Mouse (Mus musculus) forebrain, embryonic 12.5 days (tissue): ENCODE data around the gene Rgp1. TPM values are rescaled to one million over a fixed set of nuclear protein-coding genes. Genes with fewer than 3 reads are reported as not detected.
A peak's percentile ranks its signal among the peaks of the same experiment; 100 is the strongest.

Experiments
- ATAC-seq: fragments of 200-750 bp; cut with Nextera tagmentation; 2 replicates; pipeline ENCODE4 v1.8.0; 2017; ENCODE audit warnings: moderate TSS enrichment; ENCODE audit not compliant: low FRiP score
- H3K27ac ChIP-seq: fragments of 300-500 bp; sonication (generic); 2 replicates; pipeline ENCODE4 v1.5.1; 2016; ENCODE audit warnings: mild to moderate bottlenecking
- H3K27me3 ChIP-seq: fragments of 300-500 bp; sonication (generic); 2 replicates; pipeline ENCODE4 v1.6.1; 2016; ENCODE audit warnings: mild to moderate bottlenecking
- H3K36me3 ChIP-seq: fragments of 300-500 bp; sonication (generic); replicated peaks from 2 replicates; pipeline ENCODE4 v1.6.1; 2016; ENCODE audit warnings: mild to moderate bottlenecking
- H3K4me1 ChIP-seq: fragments of 300-500 bp; sonication (generic); 2 replicates; pipeline ENCODE4 v1.6.1; 2016
- H3K4me2 ChIP-seq: fragments of 300-500 bp; sonication (generic); 2 replicates; pipeline ENCODE4 v1.6.1; 2016; ENCODE audit warnings: mild to moderate bottlenecking, moderate library complexity
- H3K4me3 ChIP-seq: fragments of 300-500 bp; sonication (generic); replicated peaks from 2 replicates; pipeline ENCODE4 v1.5.1; 2016; ENCODE audit warnings: mild to moderate bottlenecking
- H3K9ac ChIP-seq: fragments of 300-500 bp; sonication (generic); 2 replicates; pipeline ENCODE4 v1.6.1; 2016; ENCODE audit warnings: mild to moderate bottlenecking
- H3K9me3 ChIP-seq: fragments of 300-500 bp; sonication (generic); 2 replicates; pipeline ENCODE4 v1.6.1; 2016
- WGBS: fragments of 180-500 bp; shearing (Covaris S2); methylation state at CpG from one replicate; pipeline ENCODE4 v1.1.7; 2016; 5-methylcytosine and 5-hydroxymethylcytosine counted together
- polyA plus RNA-seq: library from polyadenylated mRNA; unstranded; fragments of >200 nt; fragmentation: Nextera tagmentation; extraction: Ambion mirVana; gene quantifications from 2 replicates; pipeline ENCODE4 v1.2.1, GENCODE M21; 2016

Gene Rgp1
- polyA plus RNA-seq, 1 experiment from 2014 or later = 29.9 TPM

- H3K9me3 ChIP-seq = no peaks in the 10 kb centered on the region
- ATAC-seq = no peak
- peaks cover 37% of the 10 kb centered on the region for H3K4me1 ChIP-seq
- peaks cover 48% of the 10 kb centered on the region for H3K36me3 ChIP-seq
- H3K27me3 ChIP-seq = no peaks in the 10 kb centered on the region
- WGBS = 42% methylated on average over 2 of the region's 2 CpGs
- H3K4me3 ChIP-seq = no peak overlapping the region
- no peak overlapping the region for H3K9ac ChIP-seq
- no peak overlapping the region for H3K4me2 ChIP-seq
- H3K27ac ChIP-seq = no peak overlapping the region
Measured at GRCm38 (mm10) chr4:43564231-43564630, 14.3 kb upstream of the Rgp1 start.

GRCm38 (mm10) chr4:43567140-43567539, 11.4 kb upstream of the Rgp1 start:
- no peak for ATAC-seq
- no peak overlapping the region for H3K4me3 ChIP-seq
- H3K4me2 ChIP-seq = no peak overlapping the region
- H3K27ac ChIP-seq = no peak overlapping the region
- peaks cover 77% of the 10 kb centered on the region for H3K36me3 ChIP-seq
- H3K4me1 ChIP-seq = peaks cover 14% of the 10 kb centered on the region
- H3K9me3 ChIP-seq = no peaks in the 10 kb centered on the region
- 90% methylated on average over 9 of the region's 9 CpGs for WGBS
- H3K9ac ChIP-seq = no peak overlapping the region
- no peaks in the 10 kb centered on the region for H3K27me3 ChIP-seq

GRCm38 (mm10) chr4:43571395-43572045, 7.0 kb upstream of the Rgp1 start:
- Histone ChIP-seq H3K36me3 (peaks cover 80% of the 10 kb centered on the region), H3K4me1 (peaks cover 18% of the 10 kb centered on the region), H3K9me3 (no peaks in the 10 kb centered on the region), H3K4me3 (no peak overlapping the region), H3K27me3 (no peaks in the 10 kb centered on the region), H3K27ac (no peak overlapping the region), H3K9ac (no peak overlapping the region), H3K4me2 (no peak overlapping the region)
- ATAC-seq = no peak
- 92% methylated on average over 6 of the region's 6 CpGs for WGBS

GRCm38 (mm10) chr4:43573561-43573960, 5.0 kb upstream of the Rgp1 start:
- H3K27ac ChIP-seq = no peak overlapping the region
- 89% methylated on average over 4 of the region's 4 CpGs for WGBS
- no peak for ATAC-seq
- H3K36me3 ChIP-seq = peaks cover 60% of the 10 kb centered on the region
- H3K4me3 ChIP-seq = no peak overlapping the region
- H3K9ac ChIP-seq = no peak overlapping the region
- peaks cover 34% of the 10 kb centered on the region for H3K4me1 ChIP-seq
- H3K4me2 ChIP-seq = no peak overlapping the region
- H3K9me3 ChIP-seq = no peaks in the 10 kb centered on the region
- no peaks in the 10 kb centered on the region for H3K27me3 ChIP-seq

- WGBS = 58% methylated on average over 2 of the region's 2 CpGs
- no peaks in the 10 kb centered on the region for H3K27me3 ChIP-seq
- ATAC-seq = no peak
- H3K27ac ChIP-seq = no peak overlapping the region
- peak overlapping the region; percentile 36 for H3K4me2 ChIP-seq
- H3K4me3 ChIP-seq = no peak overlapping the region
- H3K9ac ChIP-seq = 0 out of 2 replicates have a peak overlapping the region, but pooled peaks have one; percentile 5
- H3K9me3 ChIP-seq = no peaks in the 10 kb centered on the region
- peaks cover 43% of the 10 kb centered on the region for H3K4me1 ChIP-seq
- H3K36me3 ChIP-seq = peaks cover 42% of the 10 kb centered on the region
Measured at GRCm38 (mm10) chr4:43575356-43575755, 3.2 kb upstream of the Rgp1 start.

GRCm38 (mm10) chr4:43577237-43577881, 1.2 kb upstream of the Rgp1 start:
- H3K4me1 ChIP-seq = peaks cover 43% of the 10 kb centered on the region
- H3K27ac ChIP-seq = no peak overlapping the region
- H3K4me3 ChIP-seq = peak overlapping the region; percentile 92
- H3K27me3 ChIP-seq = no peaks in the 10 kb centered on the region
- H3K36me3 ChIP-seq = peaks cover 42% of the 10 kb centered on the region
- H3K4me2 ChIP-seq = peak overlapping the region; percentile 96
- peak overlapping the region; percentile 93 for H3K9ac ChIP-seq
- H3K9me3 ChIP-seq = no peaks in the 10 kb centered on the region
- 65% methylated on average over 8 of the region's 8 CpGs for WGBS
- ATAC-seq = no peak

- Histone ChIP-seq H3K27ac (no peak overlapping the region), H3K36me3 (peaks cover 41% of the 10 kb centered on the region), H3K9me3 (no peaks in the 10 kb centered on the region), H3K4me3 (peak overlapping the region; percentile 92), H3K9ac (peak overlapping the region; percentile 93), H3K4me1 (peaks cover 43% of the 10 kb centered on the region), H3K27me3 (no peaks in the 10 kb centered on the region), H3K4me2 (peak overlapping the region; percentile 96)
- no peak for ATAC-seq
- 6% methylated on average over 10 of the region's 10 CpGs for WGBS
Measured at GRCm38 (mm10) chr4:43579256-43579655, 741 bp downstream of the Rgp1 start.

- no peak overlapping the region for H3K27ac ChIP-seq
- H3K27me3 ChIP-seq = no peaks in the 10 kb centered on the region
- peak overlapping the region; percentile 96 for H3K4me2 ChIP-seq
- H3K9ac ChIP-seq = peak overlapping the region; percentile 93
- WGBS = 86% methylated on average over 6 of the region's 6 CpGs
- peaks cover 43% of the 10 kb centered on the region for H3K4me1 ChIP-seq
- H3K9me3 ChIP-seq = no peaks in the 10 kb centered on the region
- no peak for ATAC-seq
- peak overlapping the region; percentile 92 for H3K4me3 ChIP-seq
- H3K36me3 ChIP-seq = peaks cover 41% of the 10 kb centered on the region
Measured at GRCm38 (mm10) chr4:43579731-43580130, 1.2 kb downstream of the Rgp1 start.

GRCm38 (mm10) chr4:43580721-43581120, 2.2 kb downstream of the Rgp1 start:
- ATAC-seq = no peak
- no peak overlapping the region for H3K9ac ChIP-seq
- H3K27ac ChIP-seq = no peak overlapping the region
- no peak overlapping the region for H3K4me2 ChIP-seq
- no peak overlapping the region for H3K4me3 ChIP-seq
- no peaks in the 10 kb centered on the region for H3K27me3 ChIP-seq
- peaks cover 35% of the 10 kb centered on the region for H3K4me1 ChIP-seq
- H3K36me3 ChIP-seq = peaks cover 47% of the 10 kb centered on the region
- 94% methylated on average over 5 of the region's 5 CpGs for WGBS
- no peaks in the 10 kb centered on the region for H3K9me3 ChIP-seq

GRCm38 (mm10) chr4:43581381-43581780, 2.9 kb downstream of the Rgp1 start:
- no peak overlapping the region for H3K27ac ChIP-seq
- WGBS = 94% methylated on average over 12 of the region's 12 CpGs
- no peak overlapping the region for H3K4me2 ChIP-seq
- no peaks in the 10 kb centered on the region for H3K9me3 ChIP-seq
- H3K4me3 ChIP-seq = no peak overlapping the region
- peaks cover 47% of the 10 kb centered on the region for H3K36me3 ChIP-seq
- ATAC-seq = no peak
- H3K27me3 ChIP-seq = no peaks in the 10 kb centered on the region
- peaks cover 29% of the 10 kb centered on the region for H3K4me1 ChIP-seq
- no peak overlapping the region for H3K9ac ChIP-seq

GRCm38 (mm10) chr4:43582241-43582640, 3.7 kb downstream of the Rgp1 start:
- Histone ChIP-seq H3K27ac (no peak overlapping the region), H3K9ac (no peak overlapping the region), H3K9me3 (no peaks in the 10 kb centered on the region), H3K27me3 (no peaks in the 10 kb centered on the region), H3K4me2 (no peak overlapping the region), H3K36me3 (peaks cover 47% of the 10 kb centered on the region), H3K4me3 (no peak overlapping the region), H3K4me1 (peaks cover 21% of the 10 kb centered on the region)
- 91% methylated on average over 5 of the region's 5 CpGs for WGBS
- ATAC-seq = no peak

GRCm38 (mm10) chr4:43583421-43583820, 4.9 kb downstream of the Rgp1 start:
- Histone ChIP-seq H3K27me3 (no peaks in the 10 kb centered on the region), H3K4me3 (no peak overlapping the region), H3K4me2 (no peak overlapping the region), H3K9me3 (no peaks in the 10 kb centered on the region), H3K4me1 (peaks cover 14% of the 10 kb centered on the region), H3K36me3 (peaks cover 47% of the 10 kb centered on the region), H3K27ac (no peak overlapping the region), H3K9ac (no peak overlapping the region)
- WGBS = 84% methylated on average over 7 of the region's 7 CpGs
- ATAC-seq = no peak
